Mouse (Mus musculus) liver, embryonic 14.5 days (tissue): ENCODE data around the gene Cd1d1. TPM values are rescaled to one million over a fixed set of nuclear protein-coding genes. Genes with fewer than 3 reads are reported as not detected.

ENCODE experiments used
- ATAC-seq: fragments of 200-750 bp; cut with Nextera tagmentation; 2 replicates; pipeline ENCODE4 v1.8.0; 2017; ENCODE audit warnings: moderate number of reproducible peaks, mild to moderate bottlenecking, moderate library complexity; ENCODE audit not compliant: insufficient read depth
- DNase-seq, 3 experiments: peaks; one replicate each; pipeline ENCODE4 v3.0.0-alpha.2; 2012 to 2013; ENCODE audit warnings: low read depth in 3 of 3, low spot score in 3 of 3
- H3K27ac ChIP-seq: fragments of 300-500 bp; sonication (generic); 2 replicates; pipeline ENCODE4 v1.5.1; 2014; ENCODE audit warnings: moderate library complexity, mild to moderate bottlenecking, control low read depth, inconsistent platforms
- H3K27me3 ChIP-seq: fragments of 300-500 bp; sonication (generic); 2 replicates; pipeline ENCODE4 v1.6.1; 2014; ENCODE audit warnings: mild to moderate bottlenecking, low read length, moderate library complexity; ENCODE audit not compliant: control insufficient read depth, insufficient read depth
- H3K36me3 ChIP-seq: fragments of 300-500 bp; sonication (generic); replicated peaks from 2 replicates; pipeline ENCODE4 v1.6.1; 2014; ENCODE audit warnings: low read depth; ENCODE audit not compliant: control insufficient read depth, insufficient read depth
- H3K4me1 ChIP-seq, 2 experiments: fragments of 200-500 bp in 1 of 2; fragments of 300-500 bp in 1 of 2; sonication (generic) in 1 of 2; replicated peaks; 2 replicates each; pipeline ENCODE4 v1.6.1; 2012 to 2014; ENCODE audit warnings: antibody characterized with exemption in 1 of 2, inconsistent platforms in 1 of 2, low read length in 1 of 2; ENCODE audit not compliant: control insufficient read depth in 2 of 2, insufficient read depth in 2 of 2
- H3K4me2 ChIP-seq: fragments of 300-500 bp; sonication (generic); 2 replicates; pipeline ENCODE4 v1.6.1; 2014; ENCODE audit warnings: low read depth, mild to moderate bottlenecking, control low read depth, moderate library complexity
- H3K4me3 ChIP-seq, 2 experiments: fragments of 200-500 bp in 1 of 2; fragments of 300-500 bp in 1 of 2; sonication (generic) in 1 of 2; 2 replicates each; pipeline ENCODE4 v1.5.1; 2012 to 2014; ENCODE audit warnings: low read depth in 2 of 2, low read length in 2 of 2, mild to moderate bottlenecking in 2 of 2, control low read depth in 1 of 2, inconsistent platforms in 1 of 2, moderate library complexity in 1 of 2; ENCODE audit not compliant: insufficient read depth in 1 of 2
- H3K9ac ChIP-seq: fragments of 300-500 bp; sonication (generic); replicated peaks from 2 replicates; pipeline ENCODE4 v1.6.1; 2014; ENCODE audit warnings: mild to moderate bottlenecking, control low read depth, moderate library complexity
- H3K9me3 ChIP-seq: fragments of 300-500 bp; sonication (generic); 2 replicates; pipeline ENCODE4 v1.6.1; 2016; ENCODE audit warnings: low read length, mixed read lengths; ENCODE audit not compliant: control insufficient read depth
- CTCF ChIP-seq: IDR thresholded peaks from 2 replicates; pipeline ENCODE4 v1.5.1; 2016; ENCODE audit warnings: antibody characterized with exemption, low read depth, control low read depth
- EP300 ChIP-seq: IDR thresholded peaks from 2 replicates; pipeline ENCODE4 v1.6.1; 2016; ENCODE audit warnings: antibody characterized with exemption, low read depth
- WGBS: fragments of 180-500 bp; shearing (Covaris S2); extraction: QIAGEN DNeasy Blood & Tissue Kit; methylation state at CpG from one replicate; pipeline ENCODE4 v1.1.7; 2014; ENCODE audit not compliant: insufficient replicate concordance; 5-methylcytosine and 5-hydroxymethylcytosine counted together
- polyA plus RNA-seq, 2 experiments: library from polyadenylated mRNA; depleted of rRNA in 1 of 2; stranded (reverse) in 1 of 2; unstranded in 1 of 2; fragments of >200 nt; fragmentation: Nextera tagmentation in 1 of 2; extraction: Ambion mirVana in 1 of 2; gene quantifications; 2 replicates each; pipeline versions ENCODE4 v1.2.1 to v1.2.3; 2012 to 2014

The Cd1d1 gene
- polyA plus RNA-seq, 2 experiments = 3.4 to 4.2 TPM

DNA sequence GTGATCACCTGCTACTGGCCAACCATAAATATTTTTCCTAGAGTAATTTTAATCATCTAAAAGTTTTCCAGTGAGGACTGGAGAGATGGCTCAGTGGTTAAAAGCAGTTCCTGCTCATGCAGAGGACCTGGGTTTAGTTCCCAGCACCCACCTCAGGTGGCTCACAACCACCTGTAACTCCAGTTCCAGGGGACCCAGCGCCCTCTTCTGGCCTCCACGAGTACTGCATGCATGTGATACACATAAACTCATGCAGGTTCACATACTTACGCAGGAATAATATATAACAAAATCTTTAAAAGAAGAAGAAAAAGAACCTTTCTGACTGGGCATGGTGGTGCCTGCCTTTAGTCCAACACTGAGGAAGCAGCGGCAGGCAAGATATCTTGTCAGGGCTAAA lies 45.4 kb downstream of the Cd1d1 start:
- TF ChIP-seq CTCF (peak; percentile 54), EP300 (no peak)
- Histone ChIP-seq H3K4me1 (no peaks in the 10 kb centered on the region), H3K4me3 (no peak overlapping the region), H3K9ac (no peak overlapping the region), H3K27me3 (no peaks in the 10 kb centered on the region), H3K36me3 (no peaks in the 10 kb centered on the region), H3K27ac (no peak overlapping the region), H3K4me2 (no peak overlapping the region), H3K9me3 (no peaks in the 10 kb centered on the region; the same call in none of the 2 replicates)
- ATAC-seq (no peak), DNase-seq (no peak)
- WGBS = 80% methylated on average over 4 of the region's 4 CpGs

DNA sequence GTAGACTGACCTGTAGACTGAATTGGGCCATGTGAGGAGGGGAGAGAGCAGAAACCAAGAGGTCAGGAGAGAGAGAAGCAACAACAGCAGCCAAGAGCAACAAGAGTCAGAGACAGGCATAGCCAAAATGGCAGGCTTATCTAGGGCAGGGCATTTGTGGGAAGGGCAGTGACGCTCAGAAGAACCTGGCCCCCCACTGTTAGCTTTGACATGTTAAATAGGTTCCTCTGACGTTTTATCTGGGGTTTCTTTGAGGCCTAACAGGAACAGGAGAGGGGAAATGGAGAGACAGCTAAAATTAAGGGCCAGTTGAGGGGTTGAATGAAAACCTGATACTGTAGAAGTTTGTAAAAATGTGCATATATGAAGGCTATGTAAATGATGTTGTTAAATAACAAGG lies 48.6 kb downstream of the Cd1d1 start:
- H3K4me3 ChIP-seq = no peak overlapping the region
- H3K27ac ChIP-seq = no peak overlapping the region
- no peak overlapping the region for H3K4me2 ChIP-seq
- DNase-seq (no peak), ATAC-seq (no peak)
- no peak overlapping the region for H3K9ac ChIP-seq
- H3K27me3 ChIP-seq = no peaks in the 10 kb centered on the region
- H3K4me1 ChIP-seq = no peaks in the 10 kb centered on the region
- H3K36me3 ChIP-seq = no peaks in the 10 kb centered on the region
- no peaks in the 10 kb centered on the region; the same call in none of the 2 replicates for H3K9me3 ChIP-seq
- no peak for TF ChIP-seq EP300
- TF ChIP-seq CTCF = no peak
- WGBS = 13% methylated on average over 2 of the region's 2 CpGs

Other genes with a start within 250 kb of the Cd1d1 start
- 8.2 and 8.7 TPM in 2 replicates for gene Dclk2, start 78.6 kb downstream of the Cd1d1 start, polyA plus RNA-seq (2012; rRNA removed)
- 12.5 and 12.8 TPM in 2 replicates for gene Dclk2, start 78.6 kb downstream of the Cd1d1 start, polyA plus RNA-seq (2014; fragmentation: Nextera tagmentation; extraction: Ambion mirVana)
- gene Kirrel, start 175.3 kb upstream of the Cd1d1 start, polyA plus RNA-seq (2012; rRNA removed) = 0.79 TPM in 2 replicates
- 0.30 and 0.37 TPM in 2 replicates for gene Kirrel, start 175.3 kb upstream of the Cd1d1 start, polyA plus RNA-seq (2014; fragmentation: Nextera tagmentation; extraction: Ambion mirVana)